Mouse (Mus musculus): Measurements from ENCODE around the gene Bag6. TPM values are rescaled to one million over a fixed set of nuclear protein-coding genes. Genes with fewer than 3 reads are reported as not detected.

The Bag6 gene
- total RNA-seq, 1 experiment from 2014 or later = 103 TPM

DNA sequence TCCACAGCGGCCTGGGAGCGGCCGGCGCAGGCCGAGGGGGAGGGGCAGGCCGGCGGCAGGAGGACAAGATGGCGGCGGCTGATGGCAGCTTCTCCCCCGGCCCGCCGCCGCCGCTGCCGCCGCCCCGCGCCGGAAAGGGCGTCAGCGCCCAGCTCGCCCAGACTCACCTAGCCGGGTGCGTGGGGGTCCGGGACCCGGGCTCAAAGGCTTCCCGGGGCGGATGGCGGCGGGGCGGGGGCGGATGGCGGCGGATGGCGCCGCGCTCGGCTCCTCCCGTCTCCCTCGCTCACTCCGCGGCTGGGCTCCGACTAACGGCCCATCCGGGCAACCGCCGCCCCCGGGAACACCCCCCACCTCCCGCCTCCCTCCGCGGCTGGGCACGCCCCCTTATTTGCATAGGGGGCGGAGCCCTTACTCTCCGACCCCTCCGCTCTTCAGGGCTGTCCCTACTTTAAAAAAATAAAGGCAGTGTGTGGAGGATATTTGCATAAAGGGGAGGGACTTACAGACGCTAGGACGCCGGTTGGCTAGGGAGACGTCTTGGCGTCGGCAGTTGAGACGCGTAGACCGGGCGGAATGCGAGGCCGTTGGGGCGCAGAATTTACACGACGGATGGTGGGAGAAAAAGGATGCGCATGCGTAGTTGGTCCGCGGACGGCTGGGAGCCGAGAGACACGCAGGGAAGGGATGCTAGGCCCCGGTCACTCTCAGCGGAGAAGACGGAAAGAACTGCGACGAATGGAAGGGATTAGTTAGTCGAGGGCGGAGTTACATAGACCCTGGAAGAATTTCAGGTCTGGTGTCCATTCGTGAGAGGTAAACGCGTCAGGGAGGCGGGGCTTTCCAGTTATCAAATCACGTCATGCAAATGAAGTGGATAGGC, 29.8 kb downstream of the Bag6 start, which contains the start of gene Prrc2a:
Gene Prrc2a, minus strand, starts transcription at position 330 of the 883 bp plus-strand sequence.
- ATAC-seq (replicated peaks; ENCODE audit: low read depth, poor library complexity, severe bottlenecking) = peak; percentile 90

DNA sequence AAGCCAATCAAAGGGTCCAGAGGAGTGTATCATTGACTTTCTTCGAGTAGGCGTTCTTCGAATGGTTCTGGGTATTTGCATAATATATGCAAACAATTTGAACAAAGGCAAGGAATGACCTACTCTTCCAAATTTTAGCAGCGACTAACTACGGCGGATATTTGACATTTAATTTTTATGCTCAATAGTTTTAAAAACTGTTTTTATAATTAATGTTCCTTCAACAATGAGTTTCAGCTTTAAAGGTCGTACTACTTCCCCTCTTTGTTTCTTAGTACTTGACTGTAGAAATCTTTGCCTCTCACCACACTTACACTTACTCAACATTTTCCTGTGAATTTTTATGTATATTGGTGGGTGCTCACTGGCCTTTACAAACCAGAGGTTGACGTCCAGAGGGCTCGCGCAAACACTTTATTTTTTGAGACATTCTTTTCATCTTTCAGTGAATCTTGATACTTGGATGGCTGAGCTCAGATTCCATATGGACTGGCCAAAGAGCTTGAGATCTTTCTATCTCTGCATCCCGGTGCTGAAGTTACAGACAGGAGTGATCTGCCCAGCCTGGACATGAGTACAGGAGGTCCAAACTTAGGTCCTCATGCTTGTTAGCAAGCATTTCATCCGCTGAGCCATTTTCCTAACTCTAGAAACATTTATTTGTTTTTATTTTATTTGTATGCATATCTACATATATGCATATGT, 30.6 kb downstream of the Bag6 start:
- no peak for ATAC-seq (replicated peaks; ENCODE audit: low read depth, poor library complexity, severe bottlenecking)

DNA sequence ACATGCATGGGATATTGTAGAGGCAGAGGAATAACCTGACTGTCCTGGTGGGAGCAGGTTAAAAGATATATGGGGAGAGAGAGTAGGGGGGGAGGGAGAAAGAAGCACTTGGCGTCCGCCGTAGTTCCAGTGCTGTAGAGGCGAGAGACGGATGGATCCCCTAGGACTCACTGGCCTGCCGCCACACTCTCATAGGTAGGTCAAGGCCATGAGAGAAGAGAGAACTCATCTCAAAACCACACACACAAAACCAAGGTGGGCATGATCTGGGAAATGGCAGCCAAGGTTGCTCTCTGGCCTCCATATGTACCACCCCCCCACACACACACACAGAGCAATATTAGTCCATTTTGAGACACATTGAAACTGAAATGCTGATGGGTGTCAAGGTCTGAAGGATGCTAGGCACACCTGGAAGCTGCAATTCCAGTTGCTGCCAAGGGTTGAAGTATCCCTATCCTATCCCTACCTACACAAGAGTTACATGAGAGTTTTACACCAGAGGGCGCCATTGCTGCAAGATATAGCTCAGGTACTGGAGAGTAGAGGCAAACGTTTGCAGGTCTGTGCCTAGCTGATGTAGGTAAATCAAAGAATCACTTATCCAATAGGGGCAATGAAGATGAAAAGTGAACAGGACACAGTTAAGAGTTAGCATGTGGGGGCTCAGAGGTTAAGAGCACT, 31.5 kb downstream of the Bag6 start:
- ATAC-seq (replicated peaks; ENCODE audit: low read depth, poor library complexity, severe bottlenecking) = no peak; the same call in 1 of the 2 replicates

DNA sequence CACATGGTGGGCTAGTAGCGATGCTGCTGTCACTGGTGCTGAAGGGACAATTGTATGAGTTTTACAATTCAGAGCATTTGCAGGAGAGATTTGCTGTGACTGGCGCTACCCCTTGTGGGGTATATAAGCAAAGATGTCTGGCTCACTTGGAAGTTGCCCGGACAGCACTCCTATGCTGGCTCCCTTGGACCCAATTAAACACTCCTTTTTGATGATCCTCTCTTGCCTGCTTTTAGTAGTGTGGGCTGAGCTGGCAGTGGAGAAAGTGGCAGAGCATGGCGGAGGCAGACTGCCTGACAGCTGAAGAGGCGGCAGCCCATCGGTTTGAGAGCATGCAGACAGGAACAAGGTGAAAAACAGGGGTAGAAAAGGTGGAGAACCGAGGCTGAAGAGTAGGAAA, 32.8 kb downstream of the Bag6 start:
- no peak for ATAC-seq (replicated peaks; ENCODE audit: low read depth, poor library complexity, severe bottlenecking)

DNA sequence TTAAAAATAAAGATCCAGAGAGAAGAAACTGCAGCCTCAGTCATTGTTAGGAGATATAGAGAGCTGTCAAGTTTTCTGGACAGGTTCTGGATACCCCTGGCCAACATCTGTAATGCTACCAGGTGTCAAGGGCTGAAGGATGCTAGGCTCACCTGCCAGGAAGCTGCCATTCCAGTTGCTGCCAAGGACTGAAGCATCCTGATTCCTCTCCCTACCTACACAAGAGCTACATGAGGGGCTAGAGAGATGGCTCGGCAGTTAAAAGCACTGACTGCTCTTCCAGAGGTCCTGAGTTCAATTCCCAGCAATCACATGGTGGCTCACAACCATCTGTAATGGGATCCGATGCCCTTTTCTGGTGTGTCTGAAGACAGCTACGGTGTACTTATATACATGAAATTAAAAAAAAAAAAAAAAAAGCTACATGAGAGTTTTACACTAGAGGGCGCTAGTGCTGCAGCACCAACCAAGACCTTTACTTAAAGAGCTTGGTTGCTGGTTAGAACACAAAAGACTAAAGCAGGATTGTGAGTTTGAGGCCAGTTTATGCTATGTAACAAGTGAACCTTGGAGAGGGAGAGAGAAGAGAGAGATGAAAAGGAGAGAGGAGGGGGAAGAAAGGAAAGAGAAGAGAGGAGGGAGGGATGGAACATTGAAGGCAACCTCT, 33.7 kb downstream of the Bag6 start:
- ATAC-seq (replicated peaks; ENCODE audit: low read depth, poor library complexity, severe bottlenecking) = no peak

DNA sequence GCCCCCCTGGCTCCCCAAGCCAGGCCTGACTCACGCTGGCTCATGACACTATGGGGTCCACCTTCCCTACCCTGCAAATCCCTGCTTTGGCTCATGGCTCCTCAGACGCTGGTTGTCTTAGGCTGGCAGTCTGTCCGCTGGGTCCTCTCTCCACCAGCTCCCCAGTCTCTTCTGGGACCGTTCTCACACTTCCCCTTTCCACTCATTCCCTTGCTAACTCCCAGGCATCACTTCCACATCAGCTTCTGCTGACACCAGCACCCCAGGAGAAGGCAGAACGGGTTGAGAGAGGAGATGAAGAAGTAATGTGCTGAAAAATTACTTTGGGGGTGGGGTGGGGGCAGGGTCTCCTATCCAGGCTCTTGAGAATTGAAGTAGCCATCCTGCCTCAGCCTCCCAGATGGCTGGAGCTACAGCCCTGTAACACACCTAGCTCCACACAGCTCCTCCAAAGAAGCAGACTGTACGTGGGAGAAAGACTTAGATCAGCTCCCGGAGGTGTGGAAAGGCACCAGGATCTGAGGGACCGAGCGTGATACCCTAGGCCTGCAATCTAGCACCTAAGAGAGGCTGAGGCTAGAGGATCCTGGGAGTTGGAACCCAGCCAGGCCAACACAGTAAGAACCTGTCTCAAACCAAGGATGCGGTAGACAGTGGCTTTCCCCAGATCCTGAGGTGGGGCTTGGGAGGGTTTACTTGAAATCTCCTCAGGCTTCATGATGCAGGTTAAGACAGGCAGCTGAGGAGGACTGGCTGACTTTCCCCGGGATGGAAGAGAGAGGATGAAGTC, 37.7 kb downstream of the Bag6 start:
- ATAC-seq (replicated peaks; ENCODE audit: low read depth, poor library complexity, severe bottlenecking) = peak; percentile 51

DNA sequence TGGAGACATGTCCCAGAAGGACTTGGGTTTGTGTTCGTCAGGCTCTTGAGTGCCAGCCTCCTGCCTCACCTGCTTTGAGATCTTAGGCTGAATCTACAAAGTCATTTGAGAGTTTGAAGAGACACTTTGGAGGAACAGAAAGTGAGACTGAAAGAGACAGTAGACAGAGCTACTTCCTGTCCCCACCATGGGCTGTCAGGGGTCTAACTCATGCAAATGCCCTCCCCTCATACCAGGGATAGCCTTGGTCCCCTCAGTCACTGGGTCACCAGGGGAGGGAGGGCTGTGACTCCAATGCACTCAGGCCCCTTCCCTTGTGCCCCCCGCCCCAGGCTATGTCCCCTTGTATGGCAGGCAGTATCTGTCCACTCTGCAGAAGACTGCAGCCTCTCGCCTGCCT, 38.4 kb downstream of the Bag6 start:
- ATAC-seq (replicated peaks; ENCODE audit: low read depth, poor library complexity, severe bottlenecking) = peak; percentile 29; the same call in 1 of the 2 replicates

DNA sequence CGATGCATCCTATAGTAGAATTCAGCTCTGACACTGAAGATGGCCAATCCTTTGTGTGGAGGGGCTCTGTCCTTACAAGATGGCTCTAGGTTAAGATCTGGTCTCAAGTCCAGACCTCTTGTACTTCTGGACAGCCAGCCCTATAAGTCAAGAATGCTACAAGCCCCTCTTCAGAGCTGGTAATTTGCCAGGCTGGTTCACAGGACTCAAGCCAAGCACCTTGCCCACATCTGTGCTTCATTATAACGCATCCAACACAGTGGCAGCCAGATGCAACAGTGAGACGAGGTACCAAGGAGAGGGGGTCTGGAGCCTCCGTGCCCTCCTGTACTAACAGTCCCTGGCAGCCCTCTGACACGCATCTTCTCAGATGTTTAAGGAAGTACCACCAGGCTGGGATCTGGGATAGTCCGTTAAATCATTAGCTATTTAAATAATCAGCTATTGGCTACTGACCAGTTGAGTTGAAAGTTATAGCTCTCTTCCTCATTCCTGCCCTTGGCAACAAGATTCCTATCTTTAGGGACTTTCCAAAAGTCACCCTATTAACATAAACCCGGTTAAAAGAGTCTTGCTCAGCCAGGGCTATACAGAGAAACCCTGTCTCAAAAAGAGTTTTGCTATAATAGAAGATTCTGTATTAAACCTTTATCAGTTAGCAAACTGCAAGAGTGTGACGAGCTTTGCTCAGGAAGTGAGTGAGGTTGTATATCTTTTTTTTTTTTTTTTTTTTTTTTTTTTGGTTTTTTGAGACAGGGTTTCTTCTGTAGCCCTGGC, 39.4 kb downstream of the Bag6 start:
- ATAC-seq (replicated peaks; ENCODE audit: low read depth, poor library complexity, severe bottlenecking) = no peak

DNA sequence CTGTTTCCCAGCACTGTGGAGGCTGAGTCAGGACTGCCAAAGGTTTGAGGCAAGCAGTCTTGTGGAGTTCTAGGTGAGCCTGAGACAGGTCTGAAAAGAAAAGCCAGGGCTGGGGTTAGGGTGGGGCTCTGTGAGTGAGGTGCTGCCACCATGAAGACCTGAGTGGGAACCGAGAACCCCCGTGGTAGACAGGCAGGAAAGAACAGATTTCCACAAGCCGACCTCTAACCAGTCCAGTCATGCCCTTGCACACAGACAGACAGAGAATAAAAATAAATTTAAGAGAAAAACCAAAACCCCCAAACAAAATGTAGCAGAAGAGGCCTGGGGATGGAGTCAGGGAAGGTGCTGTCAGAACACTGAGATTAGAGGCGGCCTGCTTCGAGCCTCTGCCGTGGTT, 40.4 kb downstream of the Bag6 start:
- no peak for ATAC-seq (replicated peaks; ENCODE audit: low read depth, poor library complexity, severe bottlenecking)

DNA sequence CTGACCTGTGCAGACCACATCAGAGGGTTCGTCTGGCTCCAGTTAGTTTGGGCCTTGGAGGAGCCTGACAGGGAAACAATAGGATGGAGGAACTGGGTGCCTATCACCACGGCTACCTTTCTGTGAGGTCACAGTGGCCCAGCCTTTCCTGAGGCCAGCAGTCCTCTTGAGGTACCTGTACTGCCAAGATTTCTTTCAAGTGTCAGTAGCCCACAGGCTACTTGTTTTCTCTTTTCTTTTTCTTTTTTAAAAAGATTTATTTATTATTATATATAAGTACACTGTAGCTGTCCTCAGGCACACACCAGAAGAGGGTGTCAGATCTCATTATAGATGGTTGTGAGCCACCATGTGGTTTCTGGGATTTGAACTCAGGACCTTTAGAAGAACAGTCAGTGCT, 41.0 kb downstream of the Bag6 start, which contains the start of gene Aif1:
Gene Aif1, minus strand, starts transcription at position 101 of the 400 bp plus-strand sequence.
- ATAC-seq (replicated peaks; ENCODE audit: low read depth, poor library complexity, severe bottlenecking) = no peak

DNA sequence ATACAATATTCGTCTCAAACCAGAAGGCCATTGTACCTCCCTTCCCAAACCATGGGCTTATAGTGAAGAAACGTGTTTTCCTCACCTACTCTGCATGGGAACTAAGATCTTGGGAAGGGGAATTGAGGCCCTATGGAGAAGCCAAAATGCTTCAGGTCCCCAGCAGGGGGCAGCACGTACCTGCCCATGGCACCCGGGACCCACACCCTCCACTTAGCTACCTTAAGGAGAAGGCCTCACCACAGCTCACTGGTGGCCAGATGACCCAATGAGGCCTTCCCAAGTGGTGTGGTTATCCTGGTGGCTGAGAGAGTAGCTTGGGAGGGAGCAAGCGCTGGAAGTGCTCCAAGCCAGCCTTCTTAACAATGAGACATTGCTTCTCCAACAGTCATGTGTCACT, 43.5 kb downstream of the Bag6 start:
- ATAC-seq (replicated peaks; ENCODE audit: low read depth, poor library complexity, severe bottlenecking) = peak; percentile 93

DNA sequence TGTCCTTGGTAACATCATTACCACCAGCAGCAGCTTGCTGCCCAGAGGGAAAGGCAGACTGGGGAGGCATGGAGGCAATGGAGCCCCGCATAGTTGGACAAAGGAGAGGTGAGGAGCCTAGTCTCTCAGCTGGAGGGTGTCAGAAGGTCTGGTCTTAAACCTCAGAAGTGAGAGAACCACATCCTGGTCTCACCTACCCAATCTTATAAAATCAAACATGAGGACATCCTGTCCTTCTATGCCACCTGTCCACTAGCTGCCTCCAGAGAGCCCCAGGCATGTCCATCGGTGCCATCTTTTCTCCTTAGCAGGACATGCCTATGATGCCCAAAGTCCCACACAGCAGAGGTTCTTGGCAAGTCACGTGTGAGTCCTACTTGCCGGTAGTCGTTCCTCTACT, 45.1 kb downstream of the Bag6 start:
- no peak for ATAC-seq (replicated peaks; ENCODE audit: low read depth, poor library complexity, severe bottlenecking)

DNA sequence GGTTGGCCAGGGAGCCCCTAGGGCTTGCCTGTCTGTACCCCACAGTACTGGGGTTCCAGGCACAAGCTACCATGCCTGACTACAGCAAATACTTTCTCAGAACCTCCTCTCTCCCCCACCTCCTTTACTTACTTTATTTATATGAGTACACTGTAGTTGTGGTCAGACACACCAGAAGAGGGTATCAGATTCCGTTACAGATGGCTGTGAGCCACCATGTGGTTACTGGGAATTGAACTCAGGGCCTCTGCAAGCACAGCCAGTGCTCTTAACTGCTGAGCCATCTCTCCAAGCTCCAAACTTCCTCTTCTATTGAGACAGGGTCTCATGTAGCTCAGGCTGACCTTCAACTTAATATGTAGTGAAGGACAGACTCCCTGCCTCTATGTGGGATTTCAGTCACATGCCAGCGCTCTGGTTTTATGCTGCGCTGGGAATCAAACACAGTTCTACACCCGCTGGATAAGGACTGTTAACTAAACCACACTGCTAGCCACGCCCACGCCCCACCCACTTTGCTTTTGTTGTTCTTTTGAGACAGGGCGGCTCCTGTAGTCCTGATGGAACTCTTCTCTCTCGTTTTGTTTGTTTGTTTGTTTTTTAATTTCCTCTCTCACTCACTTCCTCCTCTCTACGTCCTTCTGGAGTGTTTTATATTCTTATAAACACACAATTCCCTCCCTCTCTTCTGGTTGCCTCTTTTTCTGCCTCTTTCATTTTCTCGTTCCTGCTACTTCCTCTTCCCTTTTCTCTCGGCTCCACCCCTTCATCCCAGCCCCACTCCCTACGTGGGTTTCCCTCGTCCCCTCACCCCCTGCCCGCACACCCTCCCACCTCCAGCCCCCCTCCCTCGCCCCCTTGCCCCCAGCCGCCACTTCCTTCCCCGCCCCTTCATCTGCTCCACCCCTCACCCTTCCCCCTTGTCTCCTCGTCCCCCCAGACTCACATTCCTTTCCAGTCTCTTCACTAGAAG, 50.9 kb downstream of the Bag6 start:
- ATAC-seq (replicated peaks; ENCODE audit: low read depth, poor library complexity, severe bottlenecking) = peak; percentile 54

DNA sequence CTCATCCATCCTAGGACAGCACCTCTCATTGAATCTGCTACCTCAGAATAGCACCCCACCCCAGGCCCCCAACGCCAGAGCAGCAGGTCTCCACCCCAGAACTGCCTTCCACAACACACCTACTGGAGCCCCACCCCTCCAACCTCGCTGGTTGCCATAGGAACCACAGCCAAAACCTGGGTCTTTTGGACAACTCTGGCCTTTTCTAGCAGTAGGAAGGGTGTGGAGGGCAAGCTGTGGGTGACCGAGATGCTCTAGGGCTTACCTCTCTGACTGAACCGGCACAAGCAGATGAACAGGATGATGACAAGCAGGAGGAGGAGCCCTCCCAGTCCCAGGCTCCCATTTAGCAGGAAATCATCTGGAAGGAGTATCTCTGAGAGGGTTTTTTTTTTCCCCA, 51.7 kb downstream of the Bag6 start:
- ATAC-seq (replicated peaks; ENCODE audit: low read depth, poor library complexity, severe bottlenecking) = peak; percentile 39

DNA sequence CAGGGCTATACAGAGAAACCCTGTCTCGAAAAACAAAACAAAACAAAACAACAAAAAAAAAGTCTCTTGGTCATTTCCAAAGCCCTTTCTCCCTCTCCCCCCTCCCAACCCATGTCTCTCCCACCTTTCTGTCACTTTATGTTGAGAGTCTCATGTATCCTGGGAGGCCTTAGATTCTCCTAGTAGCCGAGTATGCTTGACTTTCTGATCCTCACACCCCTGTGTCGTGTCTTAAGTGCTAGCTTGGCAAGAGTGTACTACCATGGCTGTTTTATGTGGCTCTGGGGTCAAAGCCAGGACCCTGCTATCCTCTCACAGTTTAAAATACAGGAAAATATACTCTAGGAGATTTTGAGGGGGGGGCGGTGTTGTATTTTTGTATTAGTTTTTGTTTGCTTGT, 52.4 kb downstream of the Bag6 start:
- no peak for ATAC-seq (replicated peaks; ENCODE audit: low read depth, poor library complexity, severe bottlenecking)

DNA sequence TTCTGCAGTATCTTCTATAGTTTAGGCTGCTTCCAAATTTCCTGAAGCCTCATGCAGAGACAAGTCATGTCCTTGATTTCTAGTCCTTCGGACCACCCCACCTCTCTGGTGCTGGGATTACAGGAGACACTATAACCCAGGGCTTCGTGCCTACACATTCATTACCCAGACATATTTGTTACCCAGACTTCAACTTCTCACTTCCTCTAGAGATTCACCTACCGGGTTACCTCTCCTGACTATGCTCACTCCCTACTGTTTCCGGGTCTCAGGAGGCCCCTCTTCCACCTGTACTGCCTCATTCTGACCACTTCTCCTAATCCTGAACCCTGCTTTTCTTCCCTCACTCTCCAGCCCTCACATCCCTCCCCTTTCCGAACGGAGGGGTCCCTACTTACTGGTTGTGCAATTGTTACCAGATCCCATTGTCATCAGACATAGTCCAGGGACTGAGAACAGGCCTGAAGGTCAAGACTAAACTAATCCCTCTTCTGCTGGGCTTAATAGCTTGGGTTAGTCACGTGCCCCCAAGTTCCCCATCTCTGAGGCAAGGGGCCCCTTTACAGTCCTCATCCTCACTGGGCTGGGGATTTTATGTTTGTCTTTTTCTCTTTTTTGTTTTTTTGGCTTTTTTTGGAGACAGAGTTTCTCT, 53.1 kb downstream of the Bag6 start, which contains the start of gene Lst1:
Gene Lst1, minus strand, starts transcription at position 481 of the 652 bp plus-strand sequence.
- ATAC-seq (replicated peaks; ENCODE audit: low read depth, poor library complexity, severe bottlenecking) = peak; percentile 3; the same call in 1 of the 2 replicates

DNA sequence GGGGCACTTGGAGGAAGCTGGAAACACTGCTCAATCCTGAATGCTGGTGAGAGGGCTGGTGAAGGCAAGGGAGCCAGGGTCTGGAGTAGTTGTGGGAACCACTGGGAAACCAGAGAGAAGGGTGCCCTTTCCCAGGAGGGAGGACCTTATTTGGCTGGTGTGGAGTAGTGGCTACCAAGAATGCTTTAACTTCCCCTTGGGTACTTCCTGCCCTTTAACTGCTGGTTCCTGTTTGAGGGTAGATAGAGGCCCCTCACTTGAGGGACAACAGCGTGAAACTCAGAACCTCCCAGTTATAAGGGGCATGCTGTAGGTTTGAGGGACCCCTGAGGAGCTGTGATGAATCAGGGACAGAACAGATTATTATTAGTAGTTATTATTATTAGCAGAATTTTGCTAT, 54.2 kb downstream of the Bag6 start:
- peak; percentile 50 for ATAC-seq (replicated peaks; ENCODE audit: low read depth, poor library complexity, severe bottlenecking)

Measured in common myeloid progenitor, adult 5-6 weeks (primary cell).